Mouse (Mus musculus) ES-E14 (cell line): Measurements from ENCODE around the gene Trmt2b.

ENCODE experiments used
- HCFC1 ChIP-seq: IDR thresholded peaks from 2 replicates; pipeline ENCODE4 v1.6.1; 2012; ENCODE audit warnings: low read length, inconsistent platforms, borderline replicate concordance; ENCODE audit not compliant: insufficient read depth
- ZC3H11A ChIP-seq: IDR thresholded peaks from 2 replicates; pipeline ENCODE4 v1.6.1; 2012; ENCODE audit warnings: low read depth, mild to moderate bottlenecking, inconsistent platforms, low read length, borderline replicate concordance

DNA sequence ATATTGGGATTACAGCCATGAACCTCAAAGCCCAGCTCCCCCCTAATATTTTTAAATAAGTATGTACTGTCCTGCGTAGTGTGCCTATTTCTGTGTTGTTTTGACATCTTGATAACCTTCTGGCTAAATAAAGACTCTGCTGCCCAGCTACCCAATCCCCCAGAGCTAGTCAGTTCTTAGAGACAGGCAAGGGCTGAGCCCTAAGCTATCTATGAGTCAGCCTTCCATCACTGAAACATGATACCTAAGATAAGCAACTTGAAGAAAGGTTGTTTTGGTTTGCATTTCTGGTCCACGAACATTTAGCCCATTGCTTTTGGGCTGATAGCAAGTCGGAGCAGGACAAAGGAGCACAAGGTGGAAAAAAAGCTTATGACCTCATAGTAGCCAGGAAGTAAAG lies 56.2 kb downstream of the Trmt2b start:
- TF ChIP-seq HCFC1 (no peak), ZC3H11A (no peak)
